Mouse (Mus musculus) CH12.LX (cell line): ENCODE data around the gene Gata2. TPM values are rescaled to one million over a fixed set of nuclear protein-coding genes. Genes with fewer than 3 reads are reported as not detected.
"Not testable (repeated sequence)": the region's sequence is repeated elsewhere in the genome, so short reads cannot be mapped to it uniquely, and the experiment has no call there.

Source experiments
- DNase-seq: peaks from one replicate; pipeline ENCODE4 v3.0.0-alpha.2; 2013; ENCODE audit errors: extremely low read depth
- H3K27ac ChIP-seq: 2 replicates; pipeline ENCODE4 v1.5.1; 2012; ENCODE audit warnings: low read depth, mild to moderate bottlenecking, control low read depth, moderate library complexity; ENCODE audit not compliant: insufficient read depth
- H3K27me3 ChIP-seq: replicated peaks from 2 replicates; pipeline ENCODE3; 2012; ENCODE audit warnings: inconsistent platforms
- H3K36me3 ChIP-seq, 2 experiments: replicated peaks in 1 of 2; 2 replicates each; pipeline versions ENCODE3 to v1.6.1; 2012; ENCODE audit warnings: inconsistent platforms in 1 of 2, low read length in 1 of 2, mild to moderate bottlenecking in 1 of 2, mixed read lengths in 1 of 2, moderate library complexity in 1 of 2; ENCODE audit not compliant: control insufficient read depth in 1 of 2, insufficient read depth in 1 of 2
- H3K4me1 ChIP-seq, 2 experiments: 2 replicates each; pipeline ENCODE4 v1.6.1; 2012; ENCODE audit warnings: inconsistent platforms in 1 of 2, moderate library complexity in 1 of 2; ENCODE audit not compliant: insufficient read depth in 2 of 2, control insufficient read depth in 1 of 2
- H3K4me2 ChIP-seq: 2 replicates; pipeline ENCODE4 v1.6.1; 2012; ENCODE audit warnings: low read depth, mild to moderate bottlenecking, control low read depth; ENCODE audit not compliant: poor library complexity, insufficient read depth, severe bottlenecking
- H3K4me3 ChIP-seq, 3 experiments: fragments of 150-350 bp in 1 of 3; sonication (generic) in 1 of 3; replicated peaks in 1 of 3; 2 replicates each; pipeline versions ENCODE3 to v1.5.1; 2011 to 2012; ENCODE audit warnings: low read depth in 2 of 3, low read length in 2 of 3, mild to moderate bottlenecking in 2 of 3, moderate library complexity in 2 of 3, control low read depth in 1 of 3, improper control_type of control experiment in 1 of 3, inconsistent platforms in 1 of 3, mixed read lengths in 1 of 3; ENCODE audit not compliant: poor library complexity in 1 of 3
- H3K79me2 ChIP-seq: replicated peaks from 2 replicates; pipeline ENCODE4 v1.6.1; 2012; ENCODE audit warnings: mild to moderate bottlenecking, moderate library complexity; ENCODE audit not compliant: control insufficient read depth, poor library complexity, insufficient read depth, severe bottlenecking; ENCODE audit errors: extremely low read depth
- H3K9ac ChIP-seq: 2 replicates; pipeline ENCODE4 v1.6.1; 2012; ENCODE audit warnings: low read depth, mild to moderate bottlenecking, control low read depth, moderate library complexity; ENCODE audit not compliant: insufficient read depth
- H3K9me3 ChIP-seq: replicated peaks from 2 replicates; pipeline ENCODE3; 2012; ENCODE audit warnings: low read length, inconsistent platforms, mixed read lengths
- BHLHE40 ChIP-seq: IDR thresholded peaks from 2 replicates; pipeline ENCODE4 v1.6.1; 2011; ENCODE audit warnings: mild to moderate bottlenecking, low read depth, low read length, improper control_type of control experiment
- E2F4 ChIP-seq: IDR thresholded peaks from 2 replicates; pipeline ENCODE4 v1.6.1; 2011; ENCODE audit warnings: low read depth, low read length, improper control_type of control experiment; ENCODE audit not compliant: insufficient replicate concordance
- GABPA ChIP-seq: IDR thresholded peaks from 2 replicates; pipeline ENCODE4 v1.6.1; 2012; ENCODE audit warnings: low read depth, low read length, improper control_type of control experiment, inconsistent platforms; ENCODE audit not compliant: insufficient replicate concordance
- JUND ChIP-seq: conservative IDR thresholded peaks from 2 replicates; pipeline ENCODE4 v1.6.1; 2011; ENCODE audit warnings: low read depth, low read length, improper control_type of control experiment
- MYC ChIP-seq: IDR thresholded peaks from 2 replicates; pipeline ENCODE4 v1.6.1; 2011; ENCODE audit warnings: low read depth, mild to moderate bottlenecking, improper control_type of control experiment, low read length
- NELFE ChIP-seq: IDR thresholded peaks from 2 replicates; pipeline ENCODE4 v1.6.1; 2011; ENCODE audit warnings: low read depth, low read length, improper control_type of control experiment
- POLR2A ChIP-seq: IDR thresholded peaks from 2 replicates; pipeline ENCODE4 v1.6.1; 2011; ENCODE audit warnings: low read depth, mild to moderate bottlenecking, improper control_type of control experiment, low read length
- RCOR1 ChIP-seq: conservative IDR thresholded peaks from 2 replicates; pipeline ENCODE4 v1.6.1; 2012; ENCODE audit warnings: low read depth, mild to moderate bottlenecking, inconsistent platforms, low read length, improper control_type of control experiment
- SMC3 ChIP-seq: IDR thresholded peaks from 2 replicates; pipeline ENCODE4 v1.6.1; 2011; ENCODE audit warnings: low read depth, low read length, improper control_type of control experiment
- ZNF384 ChIP-seq: IDR thresholded peaks from 2 replicates; pipeline ENCODE4 v1.6.1; 2012; ENCODE audit warnings: low read depth, low read length, improper control_type of control experiment, inconsistent platforms
- dilution Hi-C: fragments of 300-500 bp; cut with MboI; formaldehyde crosslinking; loops from 2 replicates; pipeline ENCODE4 v1.14.3; 2020; ENCODE audit warnings: low sequenced_read_pairs; ENCODE audit not compliant: extremely low pct_unique_long_range_greater_than_20kb, extremely low pct_ligation_motif_present
- in situ Hi-C: fragments of 300-500 bp; cut with MboI; formaldehyde crosslinking; loops from 3 replicates; pipeline ENCODE4 v1.14.3; 2019; ENCODE audit warnings: low sequenced_read_pairs, low pct_ligation_motif_present, low pct_unique_long_range_greater_than_20kb, mixed read lengths
- polyA plus RNA-seq: library from polyadenylated mRNA; unstranded; fragments of >175 nt; gene quantifications from 2 replicates; pipeline ENCODE4 v1.2.1, GENCODE M21; 2012; ENCODE audit warnings: low read depth; ENCODE audit not compliant: insufficient read length
- total RNA-seq, 2 experiments: library from RNA; depleted of rRNA; stranded (reverse); fragments of 300-350 nt in 1 of 2; fragments of >200 nt in 1 of 2; gene quantifications; 2 replicates each; pipeline ENCODE4 v1.2.3; 2012 to 2014

Gata2 gene
- total and polyA plus RNA-seq, 3 experiments: not detected

GRCm38 (mm10) chr6:88152979-88153378 lies 40.7 kb upstream of the Gata2 start:
- H3K9ac ChIP-seq: no peak overlapping the region
- no peak for DNase-seq
- in situ Hi-C loops: no loop called here
- no peak for TF ChIP-seq SMC3
- no peaks in the 10 kb centered on the region for H3K36me3 ChIP-seq
- peaks cover 43% of the 10 kb centered on the region for H3K27me3 ChIP-seq
- H3K4me1 ChIP-seq: no peaks in the 10 kb centered on the region
- H3K4me3 ChIP-seq: no peak overlapping the region
- no peak overlapping the region for H3K4me2 ChIP-seq
- no peaks in the 10 kb centered on the region for H3K79me2 ChIP-seq
- peaks cover 7% of the 10 kb centered on the region for H3K9me3 ChIP-seq
- no peak overlapping the region for H3K27ac ChIP-seq
- dilution Hi-C loops: no loop called here

GRCm38 (mm10) chr6:88155614-88156013 lies 38.1 kb upstream of the Gata2 start:
- peaks cover 42% of the 10 kb centered on the region for H3K27me3 ChIP-seq
- H3K4me1 ChIP-seq, dilution Hi-C loops, H3K79me2 ChIP-seq, H3K36me3 ChIP-seq, H3K9ac ChIP-seq, H3K4me2 ChIP-seq, DNase-seq, H3K4me3 ChIP-seq, in situ Hi-C loops, H3K27ac ChIP-seq, H3K9me3 ChIP-seq: not testable (repeated sequence)

- H3K79me2 ChIP-seq: no peaks in the 10 kb centered on the region
- in situ Hi-C loops: no loop called here
- no peak overlapping the region for H3K4me3 ChIP-seq
- peaks cover 43% of the 10 kb centered on the region for H3K27me3 ChIP-seq
- H3K27ac ChIP-seq: no peak overlapping the region
- no peak overlapping the region for H3K9ac ChIP-seq
- TF ChIP-seq MYC: no peak
- TF ChIP-seq POLR2A: no peak
- no peak for TF ChIP-seq JUND
- TF ChIP-seq NELFE: no peak
- TF ChIP-seq BHLHE40: no peak
- no peak for TF ChIP-seq E2F4
- no peak for TF ChIP-seq GABPA
- no peak for TF ChIP-seq RCOR1
- TF ChIP-seq ZNF384: no peak
- H3K4me2 ChIP-seq: no peak overlapping the region
- H3K36me3 ChIP-seq: no peaks in the 10 kb centered on the region
- no peaks in the 10 kb centered on the region for H3K4me1 ChIP-seq
- no peak for DNase-seq
- H3K9me3 ChIP-seq: no peaks in the 10 kb centered on the region
- dilution Hi-C loops: no loop called here
These were observed 34.9 kb upstream of the Gata2 start for GRCm38 (mm10) chr6:88158790-88159189.
